Mouse (Mus musculus): ENCODE measurements around the gene Pdf.
A peak's percentile ranks its signal among the peaks of the same experiment; 100 is the strongest.

The Pdf gene

DNA sequence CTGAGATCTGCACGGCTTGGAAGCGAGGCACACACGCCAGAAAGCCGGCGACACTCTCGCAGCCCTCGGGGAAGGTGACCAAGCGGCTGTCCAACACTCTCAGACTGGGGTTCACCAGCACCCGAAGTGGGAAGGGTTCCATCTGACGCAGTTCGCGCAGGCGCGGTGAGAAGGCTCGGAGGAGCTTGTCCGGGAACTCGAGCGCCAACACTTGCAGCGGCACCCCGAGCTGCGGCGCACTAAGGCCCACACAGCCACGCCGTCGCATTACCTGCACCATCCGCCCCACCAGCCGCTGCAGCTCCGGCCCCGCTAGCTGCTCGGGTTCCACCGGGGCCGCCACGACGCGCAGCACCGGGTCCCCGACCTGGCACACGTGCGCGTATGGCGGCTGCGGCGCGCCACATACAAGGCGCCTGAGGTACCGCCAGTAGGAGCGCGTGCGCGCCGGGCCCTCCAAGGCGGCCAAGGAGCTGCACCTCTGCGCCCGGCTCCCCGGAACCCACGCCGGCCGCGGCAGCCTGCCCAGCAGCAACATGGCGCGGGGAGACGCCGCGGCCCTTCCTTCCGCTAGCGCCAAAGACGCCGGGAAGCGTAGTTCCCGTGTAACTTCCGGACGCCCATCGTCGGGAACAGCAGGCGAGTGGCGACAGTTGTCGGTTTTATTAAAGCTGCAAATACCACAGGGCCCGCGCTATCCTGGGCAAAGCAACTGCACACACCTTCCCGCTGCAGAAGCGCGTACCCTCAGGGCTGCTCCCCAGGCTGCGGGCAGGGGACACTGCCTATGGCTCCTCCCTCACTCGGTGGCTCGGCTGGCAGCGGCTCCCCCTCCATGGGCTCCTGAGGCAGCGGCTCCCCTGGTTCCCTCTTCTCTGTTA is at the start of gene Pdf:
Gene Pdf (minus strand): TSS at position 554 of the 881 bp plus-strand sequence.
- DNase-seq: peak; percentile 80 to 82

DNA sequence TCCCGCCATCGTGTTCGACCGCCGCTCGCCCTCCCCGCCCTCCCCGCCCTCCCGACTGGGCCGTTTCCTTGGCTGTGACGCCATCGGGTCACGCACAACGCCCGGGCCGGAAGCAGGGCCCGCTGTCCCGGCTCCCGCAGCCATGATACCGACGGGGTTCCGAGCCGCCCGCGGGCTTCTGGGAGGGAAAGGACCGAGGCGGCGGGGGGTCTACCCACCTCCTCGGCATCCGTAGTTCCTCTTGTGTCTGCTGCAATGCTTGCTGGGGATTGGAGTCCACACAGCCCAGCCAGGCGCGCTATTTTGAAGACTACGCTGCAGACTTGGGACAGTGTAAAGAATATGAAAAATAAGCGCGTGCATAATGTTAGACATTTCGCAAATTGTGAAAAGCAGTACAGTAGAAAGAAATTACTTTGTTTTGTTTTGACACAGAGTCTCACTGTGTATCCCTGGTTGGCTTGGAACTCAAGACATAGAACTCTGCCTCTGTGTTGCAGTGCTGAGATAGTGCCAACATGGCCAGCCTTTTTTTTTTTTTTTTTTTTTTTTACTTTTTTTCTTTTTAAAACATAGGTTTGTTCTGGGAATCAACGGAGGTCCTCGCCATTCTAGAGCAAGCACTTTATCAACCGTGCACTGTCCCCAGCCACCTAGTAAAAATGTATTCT is 48.1 kb upstream of the Pdf start, which contains the start of gene Terf2:
Gene Terf2 (minus strand): TSS at position 182 of the 671 bp plus-strand sequence.
- peak; percentile 98 for DNase-seq

DNA sequence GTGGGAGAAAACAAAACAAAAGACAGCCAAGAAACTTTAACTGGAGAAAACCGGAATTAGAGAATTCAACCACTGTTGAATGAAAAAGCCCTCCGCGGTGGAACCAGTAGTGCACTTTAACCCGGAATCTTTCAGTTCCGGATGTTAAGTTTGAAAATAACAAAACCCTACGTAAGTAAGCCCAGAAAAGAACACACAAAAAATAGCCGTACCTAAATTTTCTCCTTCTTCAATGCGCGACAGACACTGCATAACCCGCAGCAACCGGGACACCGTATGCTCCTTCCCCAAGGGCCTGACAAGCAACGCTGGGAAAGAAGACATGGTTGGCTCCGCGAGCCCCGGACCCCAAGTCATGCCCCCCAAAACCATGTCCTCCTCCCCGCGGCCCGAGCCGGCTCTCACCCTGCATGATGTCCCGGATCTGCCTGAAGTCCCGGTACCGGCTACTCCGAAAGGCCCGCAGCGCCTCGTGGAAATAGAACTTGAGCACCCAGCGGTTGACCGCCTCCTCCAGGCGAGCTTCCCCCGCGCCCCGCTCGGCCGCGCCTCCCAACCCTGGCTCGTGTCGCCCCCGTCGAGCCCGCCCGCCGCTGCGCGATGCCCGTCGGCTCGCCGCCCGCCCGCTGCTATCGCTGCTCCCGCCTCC is 47.4 kb upstream of the Pdf start:
- DNase-seq: no peak

DNA sequence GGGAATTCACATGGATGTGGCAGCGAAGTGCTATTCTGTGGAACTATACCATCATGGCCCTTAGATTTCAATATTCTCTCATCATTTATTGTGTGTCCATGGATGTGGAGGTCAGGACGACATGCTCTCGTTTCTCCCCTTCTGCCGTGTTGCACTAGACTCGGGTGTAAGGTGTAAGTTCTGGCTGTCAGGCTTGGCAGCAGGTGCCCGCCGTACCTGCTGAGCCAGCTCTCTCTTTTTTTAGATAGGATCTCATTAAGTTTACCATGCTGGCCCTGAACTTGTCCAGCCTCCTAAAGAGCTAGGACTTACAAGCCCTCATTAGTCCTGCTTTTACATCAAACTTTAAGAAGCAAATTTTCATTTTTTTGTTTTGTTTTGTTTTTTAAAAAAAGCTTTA is 42.1 kb upstream of the Pdf start:
- no peak for DNase-seq

DNA sequence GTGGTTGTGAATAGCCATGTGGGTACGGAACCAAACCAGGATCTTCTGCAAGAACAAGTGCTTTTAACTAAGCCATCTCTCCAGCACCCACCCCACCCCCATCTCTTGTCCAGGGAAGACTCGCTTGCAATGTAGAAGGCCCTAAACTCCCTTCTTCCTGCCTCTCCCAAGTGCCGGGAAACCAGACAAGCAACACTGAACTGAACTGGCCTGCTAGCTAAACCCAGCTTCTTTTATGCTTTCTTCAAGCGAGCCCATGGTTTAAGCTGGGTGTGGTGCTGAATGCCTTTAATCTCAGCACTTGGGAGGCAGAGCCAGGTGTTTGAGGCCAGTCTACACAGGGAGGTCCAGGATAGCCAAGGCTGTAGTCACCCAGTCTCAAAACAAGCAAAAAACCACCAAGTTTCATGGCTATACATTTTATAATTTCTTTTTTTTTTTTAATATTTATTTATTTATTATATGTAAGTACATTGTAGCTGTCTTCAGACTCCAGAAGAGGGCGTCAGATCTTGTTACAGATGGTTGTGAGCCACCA is 40.2 kb upstream of the Pdf start:
- DNase-seq: no peak

DNA sequence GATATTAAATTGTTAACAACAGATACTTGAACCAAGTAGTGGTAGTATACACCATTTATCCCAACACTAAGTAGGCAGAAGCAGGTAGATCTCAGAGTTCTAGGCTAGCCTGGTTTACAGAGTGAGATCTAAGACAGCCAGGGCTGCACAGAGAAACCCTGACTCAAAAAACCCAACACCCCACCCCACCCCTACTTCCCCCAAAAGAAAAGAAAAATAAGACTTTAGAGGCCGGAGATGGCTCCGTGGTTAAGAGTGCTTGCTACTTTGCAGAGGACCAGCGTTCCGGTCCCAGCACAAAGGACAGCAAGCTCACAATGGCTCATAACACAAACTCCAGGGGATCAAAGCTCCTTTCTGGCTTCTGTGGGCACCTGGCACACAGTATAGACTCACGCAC is 37.6 kb upstream of the Pdf start:
- no peak for DNase-seq

DNA sequence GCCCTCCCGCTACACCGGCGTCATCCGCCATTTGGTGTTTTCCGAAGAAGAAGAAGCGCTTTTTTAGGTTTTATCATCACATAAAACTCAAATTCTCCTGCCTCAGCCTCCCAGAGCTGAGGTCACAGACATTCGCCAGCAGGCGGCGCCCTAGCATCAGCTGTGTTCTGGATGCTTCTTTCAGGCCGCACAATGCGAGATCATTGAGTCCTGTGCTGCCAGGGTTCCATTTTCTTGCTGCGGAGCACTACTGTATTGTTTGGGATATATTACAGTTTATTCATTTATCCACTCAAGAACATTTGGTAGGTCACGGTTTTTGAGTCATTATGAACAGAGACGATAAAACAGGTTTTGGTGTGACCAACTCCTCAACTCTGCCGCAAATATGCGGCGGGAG is 36.9 kb upstream of the Pdf start:
- peak in 1 of 2 experiments; percentile 12 for DNase-seq

DNA sequence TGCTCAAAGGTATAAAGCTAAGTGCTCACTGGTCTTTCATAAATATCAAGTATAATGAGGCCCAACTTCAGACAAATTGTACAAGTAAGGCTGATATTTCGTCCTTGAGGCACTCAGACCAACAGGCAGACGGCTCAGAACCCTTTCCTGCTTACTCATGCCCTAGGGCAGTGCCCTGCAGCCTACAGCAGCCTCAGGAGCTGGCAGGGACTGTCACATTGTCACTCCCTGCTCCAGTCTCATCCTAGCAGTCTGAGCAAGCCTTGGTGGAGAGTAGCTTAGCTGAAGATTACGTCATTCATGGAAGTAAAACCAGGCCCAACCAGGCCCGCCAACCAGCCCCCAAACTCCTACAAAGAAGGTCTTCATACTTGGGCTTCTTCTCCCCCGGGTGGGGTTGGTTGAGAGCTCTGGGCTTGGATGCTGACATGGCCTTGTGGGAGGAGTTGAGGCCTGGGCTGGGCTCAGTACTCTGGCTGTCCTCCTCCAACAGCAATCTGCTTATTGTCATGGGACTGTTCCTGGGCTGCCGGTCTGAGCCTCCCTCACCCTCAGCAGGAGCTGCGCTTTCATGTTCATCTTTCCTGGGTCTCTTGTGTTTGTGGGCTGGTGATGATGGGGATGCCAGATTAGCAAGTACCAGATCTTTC is 27.9 kb upstream of the Pdf start:
- DNase-seq: no peak

DNA sequence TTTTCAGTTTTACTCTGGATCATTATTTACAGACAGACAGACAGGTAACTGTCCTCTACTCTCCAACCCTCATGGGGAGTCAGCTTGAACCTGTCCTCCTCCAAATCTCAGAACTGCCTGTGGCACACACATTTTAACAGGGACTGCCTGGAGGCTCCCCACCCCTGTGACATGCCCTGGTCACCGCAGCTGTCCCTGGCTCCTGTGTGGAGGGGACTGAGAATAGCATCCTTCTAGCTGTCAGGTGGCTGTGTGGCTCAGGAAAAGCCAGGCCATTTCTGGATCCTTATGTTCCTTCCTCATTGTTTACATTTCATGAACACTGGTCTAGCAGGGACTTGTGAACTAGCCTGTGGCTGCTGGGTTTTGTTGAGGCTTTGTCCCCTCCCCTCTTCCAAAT is 25.7 kb upstream of the Pdf start:
- no peak for DNase-seq

DNA sequence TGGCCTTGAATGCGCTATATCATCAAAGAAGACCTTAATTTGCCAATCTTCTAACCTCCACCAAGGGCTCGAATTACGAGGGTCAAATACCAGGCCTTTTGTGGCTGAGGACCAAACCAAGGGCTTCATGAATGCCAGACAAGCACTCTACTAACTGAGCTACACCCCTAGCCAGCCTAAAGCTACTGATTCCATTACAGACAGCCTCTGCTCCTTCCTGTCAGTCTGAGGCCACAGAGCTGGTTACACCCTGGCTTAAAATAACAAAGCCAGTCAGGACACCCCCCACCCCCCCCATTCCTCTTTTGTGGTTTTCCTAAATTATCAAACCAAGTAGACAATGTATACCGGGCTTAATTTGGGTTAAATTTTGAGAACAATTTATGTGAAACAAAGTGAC is 25.3 kb upstream of the Pdf start:
- no peak for DNase-seq

DNA sequence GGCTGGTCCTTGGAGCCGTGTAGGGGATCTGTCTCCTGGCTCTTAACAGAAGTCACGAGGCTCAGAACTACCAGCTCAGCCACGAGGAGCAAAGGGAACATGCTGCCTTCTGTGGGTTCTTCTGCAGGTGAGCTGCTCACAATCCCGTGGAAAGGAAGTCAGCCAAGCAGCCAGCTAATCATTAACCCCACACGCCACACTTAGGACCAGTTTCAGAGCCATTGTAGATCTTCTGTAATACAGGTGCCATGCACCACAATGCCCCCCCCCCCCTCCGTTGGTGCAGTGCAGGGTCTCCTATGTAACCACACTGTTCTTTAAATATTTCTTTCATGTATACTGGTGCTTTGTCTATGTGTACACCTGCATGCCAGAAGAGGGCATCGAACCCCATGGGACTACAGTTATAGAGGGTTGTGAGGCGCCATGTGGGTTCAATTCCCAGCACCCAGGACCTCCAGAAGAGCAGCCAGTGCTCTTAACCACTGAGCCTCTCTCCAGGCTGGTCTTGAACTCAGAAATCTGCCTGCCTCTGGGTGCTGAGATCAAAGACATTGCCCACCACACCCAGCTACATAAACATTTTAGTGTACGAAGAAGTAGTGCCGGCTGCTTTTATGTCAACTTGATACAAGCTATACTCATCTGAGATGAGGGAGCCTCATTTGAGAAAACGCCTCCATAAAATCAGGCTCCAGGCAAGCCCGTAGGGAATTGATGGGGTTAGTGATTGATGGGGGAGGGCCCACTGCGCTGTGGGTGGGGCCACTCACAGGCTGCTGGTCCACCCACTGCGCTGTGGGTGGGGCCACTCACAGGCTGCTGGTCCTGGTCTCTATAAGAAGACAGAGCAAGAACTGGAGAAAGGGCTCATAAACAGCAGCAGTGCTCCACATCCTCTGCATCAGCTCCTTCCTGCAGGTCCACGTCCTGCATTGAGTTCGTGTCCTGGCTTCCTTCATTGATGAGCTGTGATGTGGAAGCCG is 17.4 kb upstream of the Pdf start, which contains the start of gene Tmed6:
Gene Tmed6 (minus strand): TSS at position 134 of the 986 bp plus-strand sequence.
- DNase-seq: no peak

DNA sequence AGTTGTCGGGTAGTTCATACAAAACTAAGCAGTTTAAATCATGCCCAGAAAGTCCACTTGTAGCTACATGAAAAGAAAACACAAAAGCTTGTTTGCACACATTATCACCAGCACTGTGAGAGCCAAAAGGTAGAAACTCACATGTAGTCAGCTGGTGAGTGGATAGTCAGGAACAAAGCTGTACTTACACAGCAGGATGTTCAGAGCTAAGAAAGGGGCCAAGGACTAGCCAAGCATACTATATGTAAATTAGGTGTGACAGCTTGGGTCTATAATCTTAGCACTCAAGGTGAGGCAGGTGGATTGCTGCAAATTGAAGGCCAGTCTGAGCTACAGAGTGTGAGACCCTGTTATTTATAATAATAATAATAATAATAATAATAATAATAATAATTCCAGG is 14.2 kb upstream of the Pdf start:
- no peak for DNase-seq

DNA sequence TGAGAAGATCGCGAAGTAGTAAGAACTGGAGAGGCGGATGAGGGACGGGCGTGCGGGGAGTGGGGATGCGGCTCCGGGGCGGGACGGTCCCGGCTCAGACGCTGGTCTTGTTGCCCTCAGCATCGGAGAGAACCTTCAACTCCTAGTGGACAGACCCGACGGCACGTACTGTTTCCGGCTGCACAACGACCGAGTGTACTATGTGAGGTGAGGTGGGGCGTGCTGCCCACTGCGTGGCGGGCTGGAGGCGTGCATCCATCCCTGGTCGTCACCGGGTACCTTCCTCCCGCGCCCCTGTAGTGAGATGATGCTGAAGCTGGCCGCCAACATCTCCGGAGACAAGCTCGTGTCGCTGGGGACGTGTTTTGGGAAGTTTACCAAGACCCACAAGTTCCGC is 8.6 kb upstream of the Pdf start:
- no peak for DNase-seq

DNA sequence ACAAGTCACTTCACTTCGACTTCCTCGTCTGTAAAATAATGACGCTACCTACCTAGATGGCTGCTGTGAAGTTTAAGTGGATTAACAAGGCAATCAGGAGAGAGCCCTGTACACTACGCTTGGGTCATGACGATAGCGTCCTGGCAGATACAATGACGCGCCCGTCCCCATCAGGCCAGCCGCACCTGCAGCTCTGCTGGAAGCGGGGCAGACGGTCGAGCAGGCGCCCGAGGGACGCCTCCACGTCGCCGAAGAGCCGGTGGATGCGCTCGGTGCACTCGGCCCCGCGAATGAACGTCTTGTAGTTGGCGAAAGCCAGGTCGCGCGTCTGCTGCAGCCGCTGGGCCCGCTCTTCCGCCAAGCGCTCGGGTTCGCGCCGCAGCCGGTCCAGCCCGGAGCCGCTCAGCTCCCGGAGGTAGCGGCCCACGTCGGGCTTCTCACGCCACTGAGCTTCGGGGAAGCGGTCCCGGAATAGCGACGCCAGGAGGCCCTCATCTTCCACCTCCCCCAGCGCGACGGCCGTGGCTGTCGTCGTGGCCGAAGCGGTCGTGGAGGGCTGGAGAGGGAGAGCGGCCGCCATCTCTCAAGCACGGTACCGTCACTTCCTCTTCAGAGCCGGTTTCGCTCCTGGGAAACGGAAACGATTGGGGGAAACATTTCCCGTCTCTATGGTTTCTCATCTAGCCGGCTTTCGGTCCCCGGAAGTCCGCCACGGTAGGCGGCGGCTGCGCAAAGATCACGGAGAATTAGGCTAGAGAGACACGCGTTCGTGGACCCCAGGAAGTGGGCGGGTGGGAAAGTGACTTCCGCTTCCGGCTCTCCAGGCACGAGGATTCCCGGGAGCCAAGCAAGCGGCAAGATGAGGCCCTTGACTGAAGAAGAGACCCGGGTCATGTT is 7.9 kb upstream of the Pdf start, which contains the start of the genes Cog8 and Nip7:
Gene Cog8 (minus strand): TSS at position 614 of the 897 bp plus-strand sequence.
Gene Nip7 (plus strand): TSS at position 802 of the 897 bp plus-strand sequence.
- DNase-seq: peak; percentile 96

DNA sequence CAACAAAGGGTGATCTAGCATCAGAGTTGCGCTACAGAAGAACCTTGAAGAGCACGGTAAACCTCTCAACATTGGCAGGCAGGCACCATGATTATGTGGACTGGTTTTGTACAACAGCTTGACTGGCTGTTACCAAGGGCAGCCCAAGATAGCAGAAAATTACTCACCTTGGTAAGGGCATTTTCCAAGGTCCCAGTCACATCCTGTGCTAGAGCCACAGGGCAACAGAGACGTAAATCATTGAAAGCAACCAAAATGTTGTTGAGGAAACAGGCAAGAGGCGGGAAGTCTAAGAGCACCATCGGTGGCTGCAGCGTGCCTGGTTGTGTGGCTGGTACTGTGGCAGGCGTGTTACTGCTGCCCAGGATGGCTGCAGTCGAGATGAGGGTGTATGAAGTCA is 3.6 kb upstream of the Pdf start:
- no peak for DNase-seq

DNA sequence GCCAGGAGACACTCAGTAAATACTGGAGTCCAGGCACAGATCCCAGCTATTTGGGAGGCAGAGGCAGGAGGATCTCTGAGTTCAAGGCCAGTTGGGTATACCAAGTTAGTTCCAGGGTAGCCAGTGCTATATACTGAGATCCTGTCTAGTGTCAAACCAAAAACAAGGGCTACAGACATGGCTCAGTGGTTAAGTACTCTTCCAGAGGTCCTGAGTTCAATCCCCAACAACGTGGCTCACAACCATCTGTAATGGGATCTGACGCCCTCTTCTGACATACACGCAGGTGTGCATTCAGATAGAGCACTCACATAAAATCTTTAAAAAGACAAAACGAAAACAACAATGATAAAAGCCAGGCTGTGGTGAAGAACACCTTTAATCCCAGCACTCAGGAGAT is 1.1 kb upstream of the Pdf start:
- no peak for DNase-seq

DNA sequence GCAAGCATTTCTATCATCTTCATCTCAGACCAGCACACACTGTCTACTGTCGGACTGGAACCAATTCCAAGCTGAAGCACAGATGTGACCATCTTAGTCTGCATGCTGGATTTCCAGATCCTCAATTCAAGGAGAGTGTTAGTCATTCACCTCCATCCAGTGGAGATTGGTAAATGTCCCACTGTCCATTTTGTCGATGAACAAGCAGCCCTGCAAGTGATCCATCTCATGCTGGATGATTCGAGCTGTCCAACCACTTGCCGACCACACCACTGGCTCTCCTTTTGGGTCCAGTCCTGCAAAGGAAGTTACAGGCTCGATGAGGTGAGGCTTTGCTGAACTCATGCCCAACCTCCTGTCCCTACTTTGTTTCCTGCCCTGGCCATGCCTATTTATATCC is 1.4 kb downstream of the Pdf start:
- DNase-seq: no peak

DNA sequence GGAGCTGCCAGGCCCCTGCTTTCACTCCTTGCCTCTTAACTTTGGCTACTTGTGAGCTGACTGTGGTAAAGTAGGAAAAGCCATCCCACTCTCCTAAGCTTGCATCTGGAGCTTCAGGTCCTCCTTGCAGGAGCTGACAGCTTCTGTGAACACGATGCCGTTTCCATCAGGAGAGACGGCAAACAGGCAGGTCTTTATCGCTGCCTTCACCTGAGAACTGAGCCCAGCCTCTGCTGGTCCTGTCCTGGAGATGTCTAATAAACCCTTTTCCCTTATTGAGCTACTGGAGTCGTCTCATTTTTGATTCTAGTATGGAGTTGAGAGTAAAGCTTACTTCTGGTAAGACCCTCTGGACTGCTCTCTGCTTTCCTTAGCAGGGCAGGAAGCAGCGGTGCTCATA is 2.9 kb downstream of the Pdf start:
- DNase-seq: no peak

DNA sequence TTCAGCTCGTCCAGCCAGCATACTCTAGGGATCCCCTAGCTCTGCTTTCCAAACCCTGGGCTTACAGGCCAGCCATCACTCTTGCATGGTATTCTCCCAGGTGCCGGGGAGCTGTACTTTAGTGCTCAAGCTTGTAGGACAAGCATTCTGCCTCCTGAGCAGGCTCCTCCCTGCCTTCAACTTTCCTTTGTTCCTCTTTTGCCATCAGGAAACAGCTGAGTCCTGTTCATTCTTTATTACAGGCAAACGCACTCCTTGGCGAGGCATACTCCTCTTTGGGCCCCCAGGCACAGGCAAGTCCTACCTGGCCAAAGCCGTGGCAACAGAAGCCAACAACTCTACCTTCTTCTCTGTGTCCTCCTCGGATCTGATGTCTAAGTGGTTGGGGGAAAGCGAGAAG is 7.8 kb downstream of the Pdf start:
- no peak for DNase-seq

DNA sequence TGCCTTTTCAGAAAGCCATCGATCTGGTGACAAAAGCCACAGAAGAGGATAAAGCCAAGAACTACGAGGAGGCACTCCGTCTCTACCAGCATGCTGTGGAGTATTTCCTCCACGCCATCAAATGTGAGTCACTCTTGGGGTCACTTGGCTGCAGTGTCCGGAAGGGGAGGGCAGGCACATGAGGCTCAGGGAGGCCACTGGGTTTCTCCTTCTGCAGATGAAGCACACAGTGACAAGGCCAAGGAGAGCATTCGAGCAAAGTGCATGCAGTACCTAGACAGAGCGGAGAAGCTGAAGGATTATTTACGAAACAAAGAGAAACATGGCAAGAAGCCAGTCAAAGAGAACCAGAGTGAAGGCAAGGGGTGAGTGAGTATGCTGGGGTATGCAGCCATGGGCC is 11.8 kb downstream of the Pdf start:
- no peak for DNase-seq
